Mouse (Mus musculus): ENCODE data around the gene Skp1a. TPM values are rescaled to one million over a fixed set of nuclear protein-coding genes. Genes with fewer than 3 reads are reported as not detected.

Gene Skp1a
- polyA plus RNA-seq (2014; fragmentation: Illumina TruSeq; extraction: RNeasy Lipid Tissue Mini Kit (QIAGEN cat#74804); ENCODE audit: low read depth, low replicate concordance): 747 TPM

DNA sequence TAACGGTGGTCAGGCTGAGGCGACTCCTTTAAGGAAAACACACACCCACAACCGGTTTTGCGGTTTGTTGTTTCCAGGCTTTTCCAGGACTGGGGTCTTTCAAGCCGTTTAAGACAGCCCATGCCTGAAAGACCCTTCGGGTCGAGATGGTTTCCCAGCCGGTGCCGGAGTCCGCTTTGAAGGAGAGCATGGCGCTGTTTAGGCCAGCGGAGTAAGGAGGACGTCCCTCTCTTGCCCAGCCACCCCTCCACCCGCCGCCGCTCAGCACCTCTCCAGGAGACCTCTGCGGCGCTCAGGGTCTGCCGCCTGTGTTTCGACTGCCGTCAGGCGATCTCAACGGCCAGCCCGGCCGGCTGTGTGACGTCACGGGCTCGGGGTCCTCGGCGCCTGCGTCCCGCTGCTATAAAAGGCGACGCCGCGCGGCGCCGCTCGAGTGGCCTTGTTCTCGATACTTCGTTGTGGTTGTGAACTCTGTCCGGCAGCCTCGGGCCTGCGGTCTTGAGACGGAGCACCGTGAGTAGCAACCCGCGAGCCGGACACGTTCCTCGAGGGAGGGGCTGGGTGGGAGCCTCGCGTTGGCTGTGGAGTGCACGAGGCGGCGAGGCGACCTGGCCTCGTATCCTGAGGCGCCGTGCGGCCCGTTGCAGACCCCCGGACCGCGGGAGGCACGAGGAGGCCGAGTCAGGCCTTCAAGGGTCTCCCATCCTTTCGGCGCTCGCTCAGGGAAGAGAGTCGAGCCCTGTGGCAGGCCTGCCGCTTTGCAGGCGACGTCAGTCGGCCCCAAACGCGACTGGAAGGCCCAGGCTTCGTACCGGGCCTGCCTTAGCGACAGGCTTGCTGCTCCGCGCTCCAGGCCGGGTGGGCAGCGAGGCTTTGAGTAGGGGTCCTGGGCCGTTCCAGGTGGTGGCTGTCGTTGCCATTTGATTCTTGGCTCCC lies at the start of gene Skp1a:
Gene Skp1a, plus strand, starts transcription at position 390 of the 936 bp plus-strand sequence.

GRCm38 (mm10) chr11:52213887-52214286 lies 17.9 kb upstream of the Skp1a start, which contains the start of gene Olfr1371:
Gene Olfr1371, minus strand, starts transcription at chr11:52213987.

DNA sequence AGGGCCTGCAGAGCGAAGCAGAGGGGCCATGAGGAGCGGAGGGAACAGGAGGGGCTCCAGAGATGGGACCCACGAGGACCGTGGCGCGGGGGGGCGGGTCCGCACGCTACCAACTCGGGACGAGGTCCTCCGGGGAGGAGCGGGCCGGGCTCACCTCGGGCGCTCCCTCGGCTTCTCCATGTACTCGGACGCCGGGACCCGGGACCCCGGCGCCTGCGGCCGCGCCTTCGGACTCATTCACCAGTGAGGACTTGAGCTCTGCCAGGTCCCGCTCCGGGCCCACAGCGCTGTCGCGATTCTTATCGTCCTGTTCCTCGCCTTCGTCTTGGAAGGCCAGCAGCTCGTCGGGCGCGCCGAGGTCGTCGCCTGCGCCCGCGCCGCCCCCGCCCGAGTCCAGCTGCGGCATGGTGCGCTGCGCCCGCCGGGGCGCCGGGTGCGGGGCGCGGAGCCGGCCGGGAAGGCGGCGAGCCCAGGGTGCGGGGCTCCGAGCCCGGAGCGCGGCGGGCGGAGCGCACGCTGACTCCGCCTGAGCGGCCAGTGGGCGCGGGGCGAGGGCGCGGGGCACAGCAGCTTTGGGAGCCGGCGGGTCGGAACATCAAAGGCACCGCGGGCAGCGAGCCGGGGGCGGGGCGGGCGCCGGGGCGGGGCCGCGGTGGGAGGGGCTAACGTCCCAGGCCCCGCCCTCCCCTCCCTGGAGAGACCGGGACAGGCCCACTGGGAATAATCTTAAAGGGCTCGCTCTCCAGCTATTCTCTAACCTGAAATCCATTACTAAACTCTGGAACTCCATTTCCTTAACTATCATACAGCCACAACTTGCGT lies 51.2 kb downstream of the Skp1a start, which contains the start of gene Tcf7:
Gene Tcf7, minus strand, starts transcription at position 241 of the 822 bp plus-strand sequence.

Other genes with a start within 250 kb of the Skp1a start
- gene Ube2b, start 231.2 kb upstream of the Skp1a start, polyA plus RNA-seq (2014; fragmentation: Illumina TruSeq; extraction: RNeasy Lipid Tissue Mini Kit (QIAGEN cat#74804); ENCODE audit: low read depth, low replicate concordance): 522 TPM
- 9.0 TPM for gene Cdkl3, start 227.8 kb upstream of the Skp1a start, polyA plus RNA-seq (2014; fragmentation: Illumina TruSeq; extraction: RNeasy Lipid Tissue Mini Kit (QIAGEN cat#74804); ENCODE audit: low read depth, low replicate concordance)
- gene Ppp2ca, start 133.3 kb upstream of the Skp1a start, polyA plus RNA-seq (2014; fragmentation: Illumina TruSeq; extraction: RNeasy Lipid Tissue Mini Kit (QIAGEN cat#74804); ENCODE audit: low read depth, low replicate concordance): 214 TPM
- gene Olfr1373, start 86.5 kb upstream of the Skp1a start, polyA plus RNA-seq (2014; fragmentation: Illumina TruSeq; extraction: RNeasy Lipid Tissue Mini Kit (QIAGEN cat#74804); ENCODE audit: low read depth, low replicate concordance): not detected
- gene Olfr1371, start 18.0 kb upstream of the Skp1a start, polyA plus RNA-seq (2014; fragmentation: Illumina TruSeq; extraction: RNeasy Lipid Tissue Mini Kit (QIAGEN cat#74804); ENCODE audit: low read depth, low replicate concordance): not detected
- 6.0 TPM for gene Tcf7, start 51.0 kb downstream of the Skp1a start, polyA plus RNA-seq (2014; fragmentation: Illumina TruSeq; extraction: RNeasy Lipid Tissue Mini Kit (QIAGEN cat#74804); ENCODE audit: low read depth, low replicate concordance)
- 377 TPM for gene Vdac1, start 128.9 kb downstream of the Skp1a start, polyA plus RNA-seq (2014; fragmentation: Illumina TruSeq; extraction: RNeasy Lipid Tissue Mini Kit (QIAGEN cat#74804); ENCODE audit: low read depth, low replicate concordance)
- gene 9530068E07Rik, start 164.4 kb downstream of the Skp1a start, polyA plus RNA-seq (2014; fragmentation: Illumina TruSeq; extraction: RNeasy Lipid Tissue Mini Kit (QIAGEN cat#74804); ENCODE audit: low read depth, low replicate concordance): 135 TPM